Mouse (Mus musculus): Measurements from ENCODE around the gene E2f4.
A peak's percentile ranks its signal among the peaks of the same experiment; 100 is the strongest.

The E2f4 gene

DNA sequence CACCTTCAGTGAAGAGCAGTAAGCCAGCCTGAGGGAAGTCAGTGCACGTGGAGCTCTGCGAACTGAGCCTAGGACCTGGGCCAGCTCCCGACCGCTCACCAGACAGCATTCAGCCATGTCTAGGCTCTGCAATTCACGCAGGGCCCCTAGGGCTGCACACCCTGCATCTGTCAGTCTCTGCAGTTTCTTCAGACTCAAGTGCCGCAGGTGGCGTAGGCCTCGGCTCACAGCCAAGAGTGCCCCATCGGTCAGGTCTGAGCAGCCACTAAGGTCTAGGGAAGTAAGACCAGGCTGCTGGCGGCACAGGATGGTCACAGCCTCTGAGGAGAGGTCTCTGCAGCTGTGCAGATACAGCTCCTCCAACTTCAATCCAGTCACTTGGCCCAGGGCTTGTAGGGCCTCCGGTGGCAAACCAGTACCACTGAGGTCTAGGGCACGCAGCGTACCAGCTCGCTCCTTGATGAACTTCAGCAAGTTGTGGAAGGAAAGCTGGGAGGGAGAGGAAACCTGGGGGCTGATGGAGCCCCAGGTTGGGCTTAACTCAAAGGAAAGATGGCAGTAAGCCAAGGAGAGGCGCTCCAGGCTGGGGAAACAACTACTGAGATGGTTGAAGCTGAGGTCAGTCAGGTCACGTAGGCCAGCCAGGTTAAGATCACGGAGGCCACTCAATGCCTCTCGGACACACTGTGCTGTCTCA, 17.8 kb downstream of the E2f4 start:
- DNase-seq (ENCODE audit: low read depth) = no peak

DNA sequence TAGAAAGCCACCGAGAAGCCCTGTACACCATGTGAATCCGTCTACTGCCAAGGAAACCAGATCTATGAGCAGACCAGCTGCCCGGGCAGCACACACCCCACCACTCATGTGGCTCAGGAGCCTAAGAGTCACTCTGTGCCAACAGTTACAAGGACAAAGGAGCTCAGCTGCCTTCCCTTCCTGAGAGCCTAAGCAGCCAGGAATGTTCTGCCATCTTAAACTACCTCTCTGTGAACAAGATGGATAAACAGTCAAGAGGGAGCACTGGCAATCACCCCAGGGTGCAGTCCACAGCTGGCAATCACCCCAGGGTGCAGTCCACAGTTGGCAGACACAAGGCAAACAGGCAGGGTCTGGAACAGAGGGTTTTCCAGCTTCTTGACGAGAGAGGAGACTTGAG, 20.5 kb downstream of the E2f4 start:
- DNase-seq (ENCODE audit: low read depth) = no peak

DNA sequence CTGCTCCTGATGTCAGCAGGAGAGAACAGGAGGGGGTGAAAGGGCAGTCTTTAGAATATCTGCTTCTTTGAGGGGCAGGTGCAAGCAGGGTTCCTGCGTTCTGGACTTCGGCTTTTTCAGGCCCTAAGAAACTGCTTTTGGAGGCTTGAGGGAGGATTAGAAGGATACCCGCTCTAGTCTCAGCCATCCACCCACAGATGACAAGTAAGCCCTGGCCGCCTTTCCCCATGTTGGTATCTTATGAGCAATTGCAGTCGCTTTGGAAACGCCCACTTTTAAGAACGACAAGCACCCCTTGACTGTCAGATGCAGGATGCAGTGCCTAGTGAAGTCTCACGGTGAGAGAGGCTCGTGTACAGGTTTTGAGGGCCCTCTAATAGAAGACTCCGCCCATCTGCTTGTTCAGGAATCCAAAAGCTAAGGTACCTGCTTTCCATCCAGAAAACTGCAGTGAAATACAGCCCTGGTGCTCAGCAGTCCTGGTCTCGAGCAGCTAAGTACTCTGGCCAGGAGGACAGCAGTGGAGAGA, 21.3 kb downstream of the E2f4 start:
- DNase-seq (ENCODE audit: low read depth) = no peak

DNA sequence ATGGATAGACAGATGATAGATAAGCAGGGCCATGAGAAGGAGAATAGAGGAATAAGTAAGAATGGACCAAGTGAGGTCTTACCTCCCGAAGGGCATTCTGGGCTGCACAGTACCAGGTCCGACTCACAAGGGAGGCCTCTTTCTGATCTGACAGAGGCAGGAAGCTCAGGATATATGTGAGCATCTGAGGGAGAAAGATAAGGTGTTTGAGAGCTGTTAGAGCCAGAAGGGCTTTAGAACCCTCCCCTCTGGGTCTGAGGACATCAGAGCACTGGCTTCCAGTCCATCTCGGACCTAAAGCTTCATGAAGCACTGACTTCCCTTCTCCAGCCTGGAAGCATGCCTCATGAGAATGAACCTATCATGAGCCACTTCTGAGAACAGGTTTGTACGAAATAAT, 25.7 kb downstream of the E2f4 start:
- peak; percentile 37 for DNase-seq (ENCODE audit: low read depth)

DNA sequence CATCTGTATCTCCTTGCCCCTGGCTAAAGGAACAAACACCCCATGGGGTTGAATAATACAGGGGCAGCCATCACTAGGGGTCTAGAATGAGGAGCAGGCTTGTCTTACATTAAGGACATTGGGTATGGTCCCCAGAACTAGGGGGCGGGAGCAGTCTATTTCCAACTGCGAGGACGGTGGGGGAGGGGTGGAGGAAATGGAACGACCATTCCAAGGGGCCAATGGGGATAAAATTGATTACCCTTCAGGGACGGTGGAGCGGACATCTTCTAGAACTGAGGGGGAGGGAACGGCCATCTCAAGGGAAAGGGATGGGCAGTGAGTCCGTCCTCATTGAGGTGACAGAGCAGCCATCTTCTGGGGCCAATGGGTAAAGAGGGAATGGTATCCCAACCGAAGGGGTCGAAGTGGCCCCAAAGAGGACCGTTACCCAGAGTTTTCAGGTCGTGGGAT, 28.2 kb downstream of the E2f4 start:
- no peak for DNase-seq (ENCODE audit: low read depth)

DNA sequence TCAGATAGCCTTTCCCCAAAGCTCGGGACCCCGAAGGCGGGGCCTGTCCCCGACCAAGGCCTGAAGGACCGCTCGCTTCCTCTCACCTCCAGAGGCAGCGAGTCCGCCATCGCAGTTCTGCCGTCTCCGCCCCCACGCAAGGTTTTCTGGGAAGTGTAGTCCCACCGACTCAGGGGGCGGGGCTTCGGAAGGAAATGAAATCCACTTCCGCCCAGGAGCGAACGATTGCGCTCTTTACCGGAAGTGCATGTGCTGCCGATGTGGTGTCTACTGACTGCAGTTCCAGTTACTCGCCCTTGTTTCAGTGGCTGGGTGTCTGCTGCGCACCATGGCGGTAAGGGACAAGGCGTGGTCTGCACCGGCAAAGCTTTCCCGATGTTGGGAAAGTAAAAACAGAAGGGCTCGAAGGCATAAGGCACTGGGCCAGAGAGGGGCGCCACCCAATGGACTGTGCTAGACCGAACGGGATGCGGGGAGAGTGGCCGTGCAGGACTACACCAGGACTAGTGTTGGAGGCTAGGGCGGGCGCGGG, 28.7 kb downstream of the E2f4 start, which contains the start of the genes Lrrc29 and Tmem208:
Gene Lrrc29 (minus strand): TSS at position 138 of the 532 bp plus-strand sequence.
Gene Tmem208 (plus strand): TSS at position 214 of the 532 bp plus-strand sequence.
- peak; percentile 97 for DNase-seq (ENCODE audit: low read depth)

DNA sequence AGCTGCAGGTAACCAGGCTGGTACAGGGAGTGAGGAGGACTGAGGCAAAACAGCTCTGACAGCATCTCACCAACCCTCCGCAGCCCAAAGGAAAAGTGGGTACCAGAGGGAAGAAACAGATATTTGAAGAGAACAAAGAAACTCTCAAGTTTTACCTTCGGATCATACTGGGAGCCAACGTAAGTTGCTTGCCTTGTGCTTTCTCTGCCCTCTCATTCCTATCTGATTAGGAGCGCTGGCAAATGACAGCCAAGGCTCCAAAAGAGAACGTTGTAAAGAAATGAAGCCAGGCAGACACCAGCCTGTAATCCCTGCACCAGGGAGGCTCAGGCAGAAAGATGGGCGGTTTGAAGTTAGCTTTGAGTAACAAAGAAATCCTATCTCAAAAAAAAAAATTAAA, 29.5 kb downstream of the E2f4 start:
- DNase-seq (ENCODE audit: low read depth) = no peak

DNA sequence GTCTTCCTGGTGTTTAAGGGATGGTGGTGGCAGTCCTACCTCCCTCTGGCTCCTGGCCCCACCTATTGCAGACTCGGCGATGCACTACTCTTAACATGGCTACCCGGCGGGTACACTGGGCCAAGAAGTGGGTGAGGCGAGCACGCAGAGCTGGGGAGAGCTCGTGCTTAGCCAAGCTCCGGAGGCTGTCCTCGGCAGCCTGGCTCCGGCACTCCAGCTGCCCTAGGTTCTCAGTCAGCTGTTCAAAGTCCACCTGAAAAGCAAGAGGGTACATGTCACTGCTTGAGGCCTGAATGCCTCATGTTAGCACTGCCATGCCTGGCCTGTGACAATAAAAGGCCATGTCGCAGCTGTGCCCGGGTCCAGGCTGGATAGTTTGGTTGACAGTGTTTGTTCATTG, 32.9 kb downstream of the E2f4 start:
- DNase-seq (ENCODE audit: low read depth) = no peak

DNA sequence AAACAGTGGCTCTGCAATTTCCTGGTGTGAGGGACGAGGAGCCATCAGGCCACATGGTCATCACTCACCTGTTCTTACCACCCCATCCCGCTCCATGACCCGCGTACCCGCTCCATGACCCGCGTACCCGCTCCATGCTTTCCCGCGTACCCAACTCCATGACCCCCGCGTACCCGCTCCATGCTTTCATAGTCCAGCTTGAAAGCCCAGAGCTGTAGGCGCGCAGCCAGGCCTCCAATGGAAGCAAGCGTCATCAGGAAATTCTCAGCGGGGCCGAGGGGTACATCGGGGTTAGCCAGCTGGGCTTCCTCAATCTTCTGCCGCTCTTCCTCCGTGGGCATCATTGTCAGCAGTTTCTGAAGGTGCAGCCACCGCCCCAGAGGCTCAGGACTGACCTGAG, 34.0 kb downstream of the E2f4 start:
- DNase-seq (ENCODE audit: low read depth) = no peak

DNA sequence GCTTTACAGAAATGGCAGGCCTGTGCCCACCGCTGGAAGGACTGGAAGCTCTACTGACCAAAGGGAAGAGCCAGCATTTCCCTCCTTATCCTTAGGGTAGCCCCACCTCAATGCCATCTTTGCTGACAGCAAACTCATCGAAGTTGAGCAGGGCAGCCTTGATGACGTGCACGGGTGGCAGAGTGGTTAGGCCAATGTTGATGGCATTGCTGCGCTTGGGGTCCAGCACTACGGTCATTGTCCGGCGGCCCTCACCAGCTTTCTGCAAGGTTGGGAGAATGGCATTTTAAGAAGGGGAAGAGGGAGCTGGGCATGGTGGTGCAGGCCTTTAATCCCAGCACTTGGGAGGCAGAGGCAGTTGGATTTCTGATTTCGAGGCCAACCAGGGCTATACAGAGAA, 34.5 kb downstream of the E2f4 start:
- no peak for DNase-seq (ENCODE audit: low read depth)

DNA sequence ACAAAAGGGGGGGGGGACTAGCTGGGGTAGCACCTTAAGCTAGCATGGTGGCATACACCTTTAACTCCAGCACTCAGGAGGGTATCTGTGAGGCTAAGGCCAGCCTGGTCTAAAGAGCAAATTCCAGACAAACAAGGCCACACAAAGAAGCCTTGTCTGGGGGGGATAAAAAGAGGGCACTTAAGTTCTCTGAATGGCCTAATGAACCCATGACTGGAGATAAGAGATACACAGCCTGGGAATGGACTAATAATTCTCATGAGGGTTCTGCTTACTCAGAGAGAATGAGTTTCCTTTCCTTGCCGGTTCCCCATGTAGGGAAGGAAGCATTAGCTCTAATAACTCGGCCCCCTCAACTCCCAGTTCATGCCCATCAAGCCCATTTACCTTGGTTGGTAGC, 35.1 kb downstream of the E2f4 start:
- DNase-seq (ENCODE audit: low read depth) = no peak

DNA sequence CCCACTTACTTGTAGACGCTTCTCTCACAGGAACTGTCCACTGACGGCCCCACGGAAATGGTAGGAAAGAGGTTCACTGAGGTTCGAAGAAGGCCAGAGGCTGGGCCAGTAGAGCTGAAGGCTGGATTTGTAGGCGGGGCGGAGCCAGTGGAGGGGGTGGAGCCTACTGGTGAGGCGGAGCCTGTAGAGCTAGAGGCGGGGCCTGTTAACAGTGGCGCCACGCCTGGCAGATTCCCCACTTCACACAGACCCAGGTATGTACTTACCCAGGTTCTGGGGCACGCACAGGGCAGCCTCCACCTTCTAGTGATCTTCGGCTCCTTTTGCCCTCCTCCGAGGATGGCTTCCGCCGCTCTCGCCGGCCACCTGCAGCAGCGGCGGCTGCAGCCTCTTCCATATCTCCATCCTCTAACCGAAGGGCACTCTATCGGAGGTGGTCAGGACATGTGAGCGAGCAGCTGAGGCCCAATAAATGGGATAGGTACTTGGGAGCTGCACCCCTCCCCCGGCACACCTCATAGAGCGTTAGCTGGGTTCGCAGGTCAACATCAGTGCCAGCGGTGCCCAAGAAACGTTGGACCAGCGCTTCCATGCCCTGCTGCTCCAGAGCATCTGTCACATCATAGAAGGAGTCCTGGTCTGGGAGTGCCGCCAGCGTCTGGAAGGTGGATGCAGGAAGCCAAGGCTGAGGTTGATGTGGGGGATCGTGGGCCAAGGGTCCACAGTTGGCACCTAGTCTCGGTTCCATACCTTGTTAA, 39.1 kb downstream of the E2f4 start:
- no peak for DNase-seq (ENCODE audit: low read depth)

DNA sequence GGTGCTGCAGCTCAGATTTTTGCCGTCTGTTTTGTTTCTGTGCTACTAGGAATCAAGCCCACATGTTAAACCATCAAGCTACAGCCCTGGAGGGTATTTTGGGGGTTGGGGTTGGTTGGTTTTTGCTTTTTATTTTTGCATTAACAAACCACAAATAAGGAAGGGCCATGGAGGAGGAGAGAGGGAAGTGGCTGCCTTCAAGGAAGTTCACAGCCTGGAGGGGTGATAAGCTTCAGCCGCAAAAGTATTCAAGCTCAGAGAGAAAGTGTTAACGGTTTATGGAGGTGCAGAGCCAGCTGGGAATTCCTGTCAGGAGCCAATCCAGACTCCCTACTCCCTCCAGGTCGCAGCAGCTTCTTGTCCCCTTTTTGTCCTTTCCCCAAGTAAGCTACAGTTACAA, 41.5 kb downstream of the E2f4 start:
- DNase-seq (ENCODE audit: low read depth) = peak; percentile 82

DNA sequence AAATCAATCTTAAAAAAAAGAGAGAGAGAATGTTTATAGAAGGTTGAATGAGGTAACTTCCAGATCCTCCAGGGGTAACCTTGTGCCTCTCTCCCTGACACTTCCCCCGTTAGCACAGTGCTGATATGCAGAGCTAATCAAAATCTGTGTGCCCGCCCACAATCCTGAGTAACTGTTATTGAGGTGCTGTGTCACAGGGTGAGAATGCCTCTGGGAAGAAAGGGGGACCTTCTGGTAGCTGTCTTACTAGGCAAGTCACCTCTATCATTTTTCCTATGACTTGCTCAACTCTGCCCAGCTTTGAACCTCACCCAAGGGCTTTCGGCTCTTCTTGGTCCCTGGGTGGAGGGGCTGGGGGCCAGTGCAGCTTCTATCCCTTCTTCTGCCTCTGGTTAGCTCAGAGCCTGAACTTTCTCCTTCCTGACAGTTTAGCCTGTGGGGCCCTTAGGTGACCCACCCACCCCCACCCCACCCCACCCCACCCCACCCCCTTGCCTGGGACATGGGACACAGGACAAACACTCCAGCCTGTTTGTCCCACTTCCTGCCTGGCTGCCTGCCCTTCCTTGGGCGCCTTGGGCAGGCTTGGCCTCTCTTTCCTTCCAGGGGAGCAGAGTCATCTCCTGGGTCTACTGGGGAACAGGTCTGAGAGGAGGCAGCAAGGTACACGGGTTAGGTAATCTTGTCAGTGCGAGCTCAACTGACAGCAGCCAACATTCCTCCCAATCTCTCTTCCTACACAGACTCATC, 42.6 kb downstream of the E2f4 start:
- peak; percentile 53 for DNase-seq (ENCODE audit: low read depth)

DNA sequence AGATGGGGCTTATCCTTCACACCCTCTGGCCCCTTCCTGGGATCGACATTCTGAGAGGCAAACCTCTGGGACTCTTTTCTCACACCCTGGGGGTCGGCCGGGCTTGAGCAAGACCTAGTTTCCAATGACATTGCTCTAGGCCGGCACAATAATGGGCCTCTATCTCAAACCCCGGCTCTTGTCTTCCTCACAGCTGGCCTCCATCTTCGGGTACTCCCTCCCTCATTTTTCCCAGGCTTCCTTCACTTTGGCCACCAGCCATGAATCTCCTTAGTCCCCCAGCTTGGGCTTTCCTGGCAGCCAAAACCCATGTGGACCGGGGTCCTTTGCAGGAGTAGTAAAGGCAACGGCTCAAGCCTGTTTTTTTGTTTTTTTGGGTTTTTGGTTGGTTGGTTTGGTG, 43.9 kb downstream of the E2f4 start:
- DNase-seq (ENCODE audit: low read depth) = no peak

DNA sequence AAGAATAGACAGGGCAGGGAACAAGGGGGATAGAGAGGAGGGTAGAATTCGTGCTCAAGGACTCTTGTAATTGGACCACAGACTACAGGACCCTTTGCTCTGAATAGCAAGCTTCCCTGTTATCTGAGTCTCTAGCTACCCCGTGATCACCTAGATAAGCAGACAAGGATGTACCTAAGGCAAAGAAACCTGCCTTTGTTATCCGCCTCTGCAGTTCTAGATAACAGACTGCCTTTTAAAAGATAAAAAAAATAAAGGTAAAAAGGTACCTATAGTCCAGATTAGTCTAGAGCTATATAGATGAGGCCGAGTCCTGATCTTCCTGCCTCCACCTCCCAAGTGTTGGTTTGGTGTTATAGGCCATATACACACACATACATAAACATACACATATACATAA, 45.3 kb downstream of the E2f4 start:
- no peak for DNase-seq (ENCODE audit: low read depth)

DNA sequence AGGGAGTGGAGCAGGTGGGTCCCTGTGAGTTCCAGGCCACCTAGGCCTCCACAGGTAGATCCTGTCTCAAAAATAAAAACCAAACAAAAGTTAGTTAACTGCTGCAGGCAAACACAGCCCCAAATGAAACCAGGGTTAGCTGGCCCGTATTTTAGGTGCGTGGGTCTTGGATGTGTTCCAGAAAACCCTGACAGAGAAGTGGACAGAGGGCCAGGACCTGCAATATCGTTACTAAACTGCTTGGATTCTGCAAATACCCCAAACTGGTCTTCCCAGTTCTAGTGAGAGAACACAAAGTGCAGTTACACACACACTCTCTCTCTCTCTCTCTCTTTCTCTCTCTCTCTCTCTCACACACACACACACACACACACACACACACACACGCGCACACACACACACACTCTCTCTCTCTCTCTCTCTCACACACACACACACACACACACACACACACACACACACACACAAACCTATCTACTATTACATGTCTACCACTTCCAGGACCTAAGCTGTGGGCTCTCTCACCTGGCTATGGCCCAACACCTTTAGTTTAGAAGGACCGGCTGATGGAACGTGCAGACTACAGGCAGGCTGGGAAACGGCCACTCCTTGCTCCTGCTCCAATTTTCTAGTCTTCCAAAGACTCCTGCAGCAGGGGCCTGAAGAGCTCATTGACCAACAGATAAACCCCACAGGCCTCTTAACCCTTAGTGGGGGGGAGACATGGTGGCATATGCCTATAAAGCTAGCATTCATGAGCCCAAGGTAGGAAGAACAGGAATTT, 46.5 kb downstream of the E2f4 start:
- peak; percentile 25 for DNase-seq (ENCODE audit: low read depth)

DNA sequence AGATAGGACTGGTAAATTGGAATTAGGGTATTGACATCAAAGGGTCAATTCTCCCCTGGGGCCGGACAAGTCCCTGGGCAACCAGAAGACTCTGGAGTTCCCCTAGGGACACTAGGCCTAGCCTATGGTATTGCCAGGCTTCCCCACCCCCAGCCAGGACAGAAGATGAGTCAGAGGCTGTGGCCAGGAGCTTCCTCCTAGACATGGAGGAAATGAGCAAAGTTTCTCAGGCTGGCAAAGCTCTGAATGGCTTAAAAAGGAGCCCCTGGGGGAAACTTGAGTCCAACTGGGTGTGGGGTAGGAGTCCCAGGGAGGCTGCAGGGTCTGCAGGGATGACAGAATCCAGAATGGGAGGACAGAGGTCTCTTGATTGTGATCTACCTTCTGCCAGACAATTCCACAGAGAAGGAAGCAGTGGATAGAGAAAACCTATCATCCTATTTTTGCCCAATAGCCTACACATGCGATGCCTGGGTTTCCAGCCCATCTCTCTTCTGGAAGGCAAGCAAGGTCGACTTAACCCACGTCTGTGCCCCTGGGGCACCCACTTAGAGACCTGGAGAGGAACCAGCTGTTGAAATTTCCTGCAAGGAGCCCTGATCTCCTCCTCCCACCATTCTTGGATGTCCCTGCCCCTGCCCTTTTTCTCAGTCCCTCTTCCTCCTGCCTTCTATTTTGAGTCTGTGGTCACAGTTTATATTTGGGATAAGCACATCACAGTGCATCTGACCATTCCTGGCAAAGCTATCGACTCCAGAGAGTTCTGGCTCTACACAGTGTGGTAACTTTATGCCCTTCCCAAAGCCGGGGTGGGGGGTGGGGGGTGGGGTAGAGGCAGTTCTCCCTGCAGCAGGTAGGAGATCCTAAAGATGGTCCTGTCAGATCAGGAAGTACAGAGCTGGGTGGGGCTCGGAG, 47.9 kb downstream of the E2f4 start:
- peak; percentile 88 for DNase-seq (ENCODE audit: low read depth)

DNA sequence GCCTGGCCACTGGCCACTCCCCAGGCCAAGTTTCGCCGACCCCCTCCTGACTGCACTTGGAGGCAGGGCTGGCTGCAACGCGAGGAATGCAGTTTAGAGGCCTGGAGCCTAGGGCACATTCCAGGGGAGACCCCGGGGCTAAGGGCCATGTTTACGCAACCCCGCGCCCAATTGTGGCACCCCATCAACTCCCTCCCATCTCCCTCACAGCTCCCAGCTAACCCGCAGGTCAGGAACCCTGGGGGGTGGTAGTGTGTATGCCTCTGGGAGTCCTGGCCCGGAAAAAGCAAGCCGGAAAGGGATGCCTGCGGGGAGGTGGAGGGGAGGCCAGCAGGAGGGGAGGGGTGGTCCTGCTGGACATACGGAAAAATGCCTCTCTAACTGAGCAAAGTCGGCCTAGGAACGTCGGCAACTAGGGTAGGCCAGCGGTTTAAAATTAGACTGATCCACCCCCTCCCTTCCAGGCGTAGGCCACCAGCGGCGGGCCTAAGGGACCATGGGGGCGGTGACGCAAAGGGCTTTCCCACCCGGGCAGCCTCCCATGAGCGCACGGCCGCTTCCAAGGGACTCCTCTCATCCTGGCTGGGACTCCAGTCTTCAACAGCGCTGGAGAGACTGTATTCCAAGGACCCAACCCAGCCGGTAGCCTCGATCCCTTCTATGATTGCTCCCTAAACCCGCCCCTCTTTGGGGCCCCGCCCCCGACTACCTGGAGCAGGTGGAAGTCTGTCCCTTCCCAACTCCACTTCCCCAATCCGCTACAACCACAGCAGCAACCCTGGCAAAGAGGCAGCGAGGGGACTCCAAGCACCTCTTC, 49.4 kb downstream of the E2f4 start:
- DNase-seq (ENCODE audit: low read depth) = peak; percentile 37
